Mouse (Mus musculus) c-Kit-positive CD71-positive TER-119-positive erythroid progenitor cells, embryonic 14.5 days (primary cell): ENCODE measurements around the gene Hist1h2aa.

Experiments
- DNase-seq: peaks from one replicate; pipeline ENCODE4 v3.0.0-alpha.2; 2013; ENCODE audit warnings: low spot score

Hist1h2aa gene

GRCm38 (mm10) chr13:23934211-23934520 lies at the start of gene Hist1h2aa:
TSS of gene Hist1h2aa (plus strand) at chr13:23934462.
- DNase-seq: no peak

GRCm38 (mm10) chr13:23885540-23885939 lies 48.7 kb upstream of the Hist1h2aa start:
- DNase-seq: no peak

GRCm38 (mm10) chr13:23887026-23887725 lies 47.1 kb upstream of the Hist1h2aa start:
- DNase-seq: peak; percentile 23

- DNase-seq: no peak
Observed at GRCm38 (mm10) chr13:23889011-23889605, 45.2 kb upstream of the Hist1h2aa start.

GRCm38 (mm10) chr13:23892592-23893268 lies 41.5 kb upstream of the Hist1h2aa start:
- no peak for DNase-seq

GRCm38 (mm10) chr13:23893269-23893593 lies 41.0 kb upstream of the Hist1h2aa start:
- no peak for DNase-seq

- no peak for DNase-seq
Observed at GRCm38 (mm10) chr13:23898242-23898641, 36.0 kb upstream of the Hist1h2aa start.

GRCm38 (mm10) chr13:23906906-23907305 lies 27.4 kb upstream of the Hist1h2aa start:
- DNase-seq: no peak

- DNase-seq: no peak
Observed at GRCm38 (mm10) chr13:23910121-23910520, 24.1 kb upstream of the Hist1h2aa start.

GRCm38 (mm10) chr13:23911335-23911734 lies 22.9 kb upstream of the Hist1h2aa start:
- DNase-seq: no peak

- peak; percentile 15 for DNase-seq
Observed at GRCm38 (mm10) chr13:23913791-23914306, 20.4 kb upstream of the Hist1h2aa start.

- no peak for DNase-seq
Observed at GRCm38 (mm10) chr13:23914376-23915167, 19.7 kb upstream of the Hist1h2aa start, which contains the start of gene Slc17a4. TSS of gene Slc17a4 (minus strand) at chr13:23915009.

- no peak for DNase-seq
Observed at GRCm38 (mm10) chr13:23916132-23916531, 18.1 kb upstream of the Hist1h2aa start.

- DNase-seq: no peak
Observed at GRCm38 (mm10) chr13:23917674-23918073, 16.6 kb upstream of the Hist1h2aa start.

GRCm38 (mm10) chr13:23925792-23926191 lies 8.5 kb upstream of the Hist1h2aa start:
- no peak for DNase-seq

GRCm38 (mm10) chr13:23928637-23929036 lies 5.6 kb upstream of the Hist1h2aa start:
- DNase-seq: no peak

- no peak for DNase-seq
Observed at GRCm38 (mm10) chr13:23930461-23930860, 3.8 kb upstream of the Hist1h2aa start.

GRCm38 (mm10) chr13:23930904-23931303 lies 3.4 kb upstream of the Hist1h2aa start:
- DNase-seq: no peak

- peak; percentile 6 for DNase-seq
Observed at GRCm38 (mm10) chr13:23933421-23934210, 646 bp upstream of the Hist1h2aa start, which contains the start of gene Hist1h2ba. TSS of gene Hist1h2ba (minus strand) at chr13:23934156.

- no peak for DNase-seq
Observed at GRCm38 (mm10) chr13:23938699-23939098, 4.4 kb downstream of the Hist1h2aa start.

GRCm38 (mm10) chr13:23940291-23940690 lies 6.0 kb downstream of the Hist1h2aa start:
- no peak for DNase-seq
